Mouse (Mus musculus) midbrain, embryonic 14.5 days (tissue): Measurements from ENCODE around the gene Ttc30a2. TPM values are rescaled to one million over a fixed set of nuclear protein-coding genes. Genes with fewer than 3 reads are reported as not detected.
"Not testable (repeated sequence)": the region's sequence is repeated elsewhere in the genome, so short reads cannot be mapped to it uniquely, and the experiment has no call there.

Experiments used
- ATAC-seq: fragments of 200-750 bp; cut with Nextera tagmentation; 2 replicates; pipeline ENCODE4 v1.8.0; 2017; ENCODE audit warnings: moderate number of reproducible peaks, moderate library complexity; ENCODE audit not compliant: low FRiP score, low TSS enrichment
- DNase-seq: peaks from one replicate; pipeline ENCODE4 v3.0.0-alpha.2; 2015
- H3K27ac ChIP-seq: fragments of 300-500 bp; sonication (generic); replicated peaks from 2 replicates; pipeline ENCODE4 v1.5.1; 2014; ENCODE audit warnings: mild to moderate bottlenecking, low read depth, low read length, moderate library complexity
- H3K27me3 ChIP-seq: fragments of 300-500 bp; sonication (generic); 2 replicates; pipeline ENCODE4 v1.6.1; 2014; ENCODE audit warnings: low read length, control low read depth, mixed read lengths; ENCODE audit not compliant: control insufficient read depth, insufficient read depth
- H3K36me3 ChIP-seq: fragments of 300-500 bp; sonication (generic); 2 replicates; pipeline ENCODE4 v1.6.1; 2014; ENCODE audit warnings: low read length, control low read depth; ENCODE audit not compliant: control insufficient read depth, insufficient read depth
- H3K4me1 ChIP-seq: fragments of 300-500 bp; sonication (generic); 2 replicates; pipeline ENCODE4 v1.6.1; 2014; ENCODE audit warnings: mild to moderate bottlenecking, antibody characterized with exemption, low read length, control low read depth; ENCODE audit not compliant: control insufficient read depth, insufficient read depth
- H3K4me2 ChIP-seq: fragments of 300-500 bp; sonication (generic); 2 replicates; pipeline ENCODE4 v1.6.1; 2014; ENCODE audit warnings: mild to moderate bottlenecking, low read length, moderate library complexity
- H3K4me3 ChIP-seq: fragments of 300-500 bp; sonication (generic); replicated peaks from 2 replicates; pipeline ENCODE4 v1.5.1; 2014; ENCODE audit warnings: low read depth, low read length
- H3K9ac ChIP-seq: fragments of 300-500 bp; sonication (generic); replicated peaks from 2 replicates; pipeline ENCODE4 v1.6.1; 2014; ENCODE audit warnings: mild to moderate bottlenecking, low read length, moderate library complexity
- H3K9me3 ChIP-seq: fragments of 300-500 bp; sonication (generic); 2 replicates; pipeline ENCODE4 v1.6.1; 2016; ENCODE audit warnings: low read length, control low read depth, mixed read lengths; ENCODE audit not compliant: control insufficient read depth
- WGBS: fragments of 180-500 bp; shearing (Covaris S2); extraction: QIAGEN DNeasy Blood & Tissue Kit; methylation state at CpG from one replicate; pipeline ENCODE4 v1.1.7; 2014; 5-methylcytosine and 5-hydroxymethylcytosine counted together
- polyA plus RNA-seq: library from polyadenylated mRNA; unstranded; fragments of >200 nt; fragmentation: Nextera tagmentation; extraction: Ambion mirVana; gene quantifications from 2 replicates; pipeline ENCODE4 v1.2.1, GENCODE M21; 2014

The Ttc30a2 gene
- 0.93 and 1.2 TPM in 2 replicates for polyA plus RNA-seq

- not testable (repeated sequence) for H3K36me3 ChIP-seq, H3K9ac ChIP-seq, H3K4me1 ChIP-seq, ATAC-seq, H3K27me3 ChIP-seq, H3K4me2 ChIP-seq, H3K9me3 ChIP-seq, H3K4me3 ChIP-seq, H3K27ac ChIP-seq
- peak; percentile 72 for DNase-seq
- WGBS, result 26% methylated on average over 15 of the region's 24 CpGs
Observed at GRCm38 (mm10) chr2:75977752-75978368, at the start of gene Ttc30a2. TSS of gene Ttc30a2 (minus strand) at chr2:75978170.

GRCm38 (mm10) chr2:76016890-76017289, 38.9 kb upstream of the Ttc30a2 start:
- ATAC-seq (no peak), DNase-seq (peak; percentile 78)
- Histone ChIP-seq H3K27ac (peak overlapping the region; percentile 38; the same call in 1 of the 2 replicates), H3K27me3 (no peaks in the 10 kb centered on the region), H3K9me3 (no peaks in the 10 kb centered on the region), H3K4me1 (peaks cover 10% of the 10 kb centered on the region), H3K4me2 (no peak overlapping the region), H3K9ac (no peak overlapping the region), H3K36me3 (no peaks in the 10 kb centered on the region), H3K4me3 (no peak overlapping the region)
- 2% methylated on average over 7 of the region's 7 CpGs for WGBS

- H3K9ac ChIP-seq, result no peak overlapping the region
Observed at GRCm38 (mm10) chr2:76016136-76016535, 38.2 kb upstream of the Ttc30a2 start.

GRCm38 (mm10) chr2:76015460-76015859, 37.5 kb upstream of the Ttc30a2 start:
- 93% methylated on average over 7 of the region's 7 CpGs for WGBS
- H3K36me3 ChIP-seq, result no peaks in the 10 kb centered on the region
- H3K9me3 ChIP-seq, result no peaks in the 10 kb centered on the region
- DNase-seq (no peak), ATAC-seq (no peak)
- H3K9ac ChIP-seq, result no peak overlapping the region
- peaks cover 10% of the 10 kb centered on the region for H3K4me1 ChIP-seq
- no peaks in the 10 kb centered on the region for H3K27me3 ChIP-seq
- no peak overlapping the region for H3K27ac ChIP-seq
- no peak overlapping the region for H3K4me2 ChIP-seq
- H3K4me3 ChIP-seq, result no peak overlapping the region

More at GRCm38 (mm10) chr2:76016136-76016535, 38.2 kb upstream of the Ttc30a2 start:
- H3K27me3 ChIP-seq, result no peaks in the 10 kb centered on the region
- peaks cover 10% of the 10 kb centered on the region for H3K4me1 ChIP-seq
- no peak overlapping the region for H3K27ac ChIP-seq
- WGBS, result 71% methylated on average over 8 of the region's 8 CpGs
- H3K4me3 ChIP-seq, result no peak overlapping the region
- no peak for DNase-seq
- H3K4me2 ChIP-seq, result no peak overlapping the region
- no peaks in the 10 kb centered on the region for H3K9me3 ChIP-seq
- no peaks in the 10 kb centered on the region for H3K36me3 ChIP-seq
- ATAC-seq, result no peak

- no peaks in the 10 kb centered on the region for H3K27me3 ChIP-seq
Observed at GRCm38 (mm10) chr2:76014659-76015058, 36.7 kb upstream of the Ttc30a2 start.

DNA sequence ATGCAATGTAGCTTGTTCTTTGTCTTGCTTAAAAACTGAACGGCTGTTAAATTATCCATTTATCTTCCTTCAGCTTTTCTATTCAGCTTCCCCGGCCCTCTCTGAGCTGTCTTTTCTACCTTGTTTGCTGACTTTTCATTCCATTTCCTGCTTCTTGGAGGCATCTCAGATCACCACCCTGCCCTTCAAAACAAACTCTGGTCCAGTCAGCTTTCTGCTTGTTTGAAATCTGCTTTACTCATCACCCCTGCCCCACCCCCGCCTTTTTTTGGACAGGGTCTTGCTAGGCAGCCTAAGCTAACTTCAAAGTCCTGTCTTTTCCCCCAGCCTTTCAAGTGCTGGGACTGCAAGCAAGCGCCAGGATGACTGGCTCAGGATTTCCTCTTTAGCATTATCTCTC, 28.2 kb upstream of the Ttc30a2 start:
- Histone ChIP-seq H3K4me3 (no peak overlapping the region), H3K4me1 (no peaks in the 10 kb centered on the region), H3K9me3 (no peaks in the 10 kb centered on the region), H3K27me3 (no peaks in the 10 kb centered on the region), H3K4me2 (no peak overlapping the region), H3K27ac (no peak overlapping the region), H3K36me3 (no peaks in the 10 kb centered on the region), H3K9ac (no peak overlapping the region)
- DNase-seq (no peak), ATAC-seq (no peak)
- WGBS, result 17% methylated on average over 4 of the region's 4 CpGs

More at GRCm38 (mm10) chr2:76014659-76015058, 36.7 kb upstream of the Ttc30a2 start:
- Histone ChIP-seq H3K27ac (no peak overlapping the region), H3K4me1 (peaks cover 10% of the 10 kb centered on the region), H3K9me3 (no peaks in the 10 kb centered on the region), H3K36me3 (no peaks in the 10 kb centered on the region), H3K4me2 (no peak overlapping the region), H3K9ac (no peak overlapping the region), H3K4me3 (no peak overlapping the region)
- no peak for DNase-seq
- no peak for ATAC-seq
- 88% methylated on average over 3 of the region's 3 CpGs for WGBS

DNA sequence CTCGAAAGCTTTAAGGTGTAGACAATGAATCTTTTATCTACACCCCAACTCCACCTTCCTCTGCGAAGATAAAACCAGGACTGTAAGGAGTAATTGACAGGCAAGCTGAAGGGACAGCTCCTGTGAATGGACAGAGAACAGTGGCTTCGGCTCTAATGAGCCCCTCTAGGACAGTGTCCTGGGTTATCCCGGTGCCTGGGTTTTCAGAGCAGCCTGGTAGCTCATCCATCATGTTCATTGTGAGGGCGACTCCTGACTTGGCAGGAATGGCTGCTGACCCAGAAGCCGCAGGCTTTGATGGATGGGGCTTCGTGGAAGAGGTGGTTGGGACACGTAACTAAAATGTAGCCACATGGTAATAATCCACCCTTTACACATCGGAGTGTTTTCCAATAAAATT, 24.9 kb upstream of the Ttc30a2 start:
- Histone ChIP-seq H3K4me1 (no peaks in the 10 kb centered on the region), H3K4me2 (no peak overlapping the region), H3K4me3 (no peak overlapping the region), H3K9ac (no peak overlapping the region), H3K9me3 (no peaks in the 10 kb centered on the region), H3K27me3 (no peaks in the 10 kb centered on the region), H3K27ac (no peak overlapping the region), H3K36me3 (no peaks in the 10 kb centered on the region)
- DNase-seq (no peak), ATAC-seq (no peak)
- WGBS, result 86% methylated on average over 9 of the region's 9 CpGs

GRCm38 (mm10) chr2:76001392-76001791, 23.4 kb upstream of the Ttc30a2 start:
- no peaks in the 10 kb centered on the region for H3K27me3 ChIP-seq
- H3K9ac ChIP-seq, result no peak overlapping the region
- 50% methylated on average over 8 of the region's 8 CpGs for WGBS
- H3K36me3 ChIP-seq, result no peaks in the 10 kb centered on the region
- H3K4me2 ChIP-seq, result no peak overlapping the region
- no peak overlapping the region for H3K27ac ChIP-seq
- DNase-seq (no peak), ATAC-seq (no peak)
- H3K9me3 ChIP-seq, result no peaks in the 10 kb centered on the region
- no peak overlapping the region for H3K4me3 ChIP-seq
- H3K4me1 ChIP-seq, result no peaks in the 10 kb centered on the region

DNA sequence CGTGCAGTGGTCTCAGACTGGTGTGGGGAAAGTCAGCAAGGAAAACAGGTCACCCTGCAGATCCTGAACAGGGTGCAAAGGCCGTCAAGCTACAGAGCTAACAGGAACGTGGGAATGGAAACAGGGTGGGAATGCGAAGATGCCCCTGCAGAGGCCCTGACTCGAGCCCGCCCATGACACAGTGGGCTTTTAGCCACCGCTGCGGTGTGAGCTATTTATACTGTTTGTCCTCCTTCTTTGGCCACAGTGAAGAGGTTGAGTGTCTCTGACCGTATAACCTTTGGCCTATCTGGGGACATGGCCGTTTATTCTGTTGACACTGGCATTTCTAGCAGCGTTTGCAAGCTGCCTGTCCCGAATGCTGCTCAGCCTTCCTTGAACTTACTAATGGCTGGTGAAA, 21.7 kb upstream of the Ttc30a2 start:
- no peak overlapping the region for H3K27ac ChIP-seq
- ATAC-seq (no peak), DNase-seq (no peak)
- H3K4me1 ChIP-seq, result no peaks in the 10 kb centered on the region
- no peak overlapping the region for H3K4me2 ChIP-seq
- no peaks in the 10 kb centered on the region for H3K27me3 ChIP-seq
- H3K4me3 ChIP-seq, result no peak overlapping the region
- no peaks in the 10 kb centered on the region for H3K36me3 ChIP-seq
- 69% methylated on average over 12 of the region's 12 CpGs for WGBS
- no peaks in the 10 kb centered on the region for H3K9me3 ChIP-seq
- H3K9ac ChIP-seq, result no peak overlapping the region
